ENCODE assay signal across 8 mouse cellular contexts in genomic region chr5:128436909-128437308, GRCm38 (mm10). TPM values are rescaled to one million over a fixed set of nuclear protein-coding genes. Genes with fewer than 3 reads are reported as not detected.
DNase-seq lines count a peak whose midpoint lies in the region; ATAC-seq and TF ChIP-seq lines count a peak whose summit lies in the region.

No protein-coding gene starts in this region.

- H3K9ac ChIP-seq in embryonic facial prominence, embryonic 11.5 days (replicated peaks; ENCODE audit: low read length), result no peak overlapping the region

- TF ChIP-seq POLR2A in olfactory bulb, adult 2 months (IDR thresholded peaks at IDR 0.05; ENCODE audit: insufficient read depth, low read depth, low read length), result no peak

- H3K27ac ChIP-seq in embryonic facial prominence, embryonic 11.5 days (replicated peaks; ENCODE audit: low read depth, low read length), result no peak overlapping the region
- H3K27ac ChIP-seq in olfactory bulb, adult 2 months (ENCODE audit: insufficient read depth, low read depth, low read length), result no peak overlapping the region

- no peak for ATAC-seq in embryonic facial prominence, embryonic 11.5 days (replicated peaks; ENCODE audit: insufficient number of reproducible peaks, low FRiP score, low TSS enrichment, low read depth)
- ATAC-seq in megakaryocyte progenitor cell, adult 5-6 weeks (replicated peaks; ENCODE audit: poor library complexity), result no peak

- no peak overlapping the region for H3K4me2 ChIP-seq in embryonic facial prominence, embryonic 11.5 days (ENCODE audit: low read depth, low read length)

- DNase-seq in thymus, postnatal 4 days, result peak; percentile 23
- no peak for DNase-seq in thymus, postnatal 25 days
- peak; percentile 65 for DNase-seq in embryonic facial prominence, embryonic 11.5 days (ENCODE audit: low spot score)
- DNase-seq in left cerebral cortex, adult 18-20 months (ENCODE audit: low spot score in 2 of 2), result peak; percentile 85 to 89
- no peak for DNase-seq in gastrocnemius, postnatal 10 days
- DNase-seq in thymus, postnatal 36 days, result no peak

- H3K9me3 ChIP-seq in embryonic facial prominence, embryonic 11.5 days (replicated peaks; ENCODE audit: control insufficient read depth, low read length), result no peaks in the 10 kb centered on the region

- 15% methylated on average over 9 of the region's 9 CpGs for WGBS in embryonic facial prominence, embryonic 11.5 days
- WGBS in olfactory bulb, adult 2 months, result 12% methylated on average over 9 of the region's 9 CpGs

- 0 out of 2 replicates have a peak, but pooled peaks have one; percentile 48 for TF ChIP-seq CTCF in olfactory bulb, adult 2 months (IDR thresholded peaks at IDR 0.05; ENCODE audit: insufficient read depth, low read depth, low read length)

- no peaks in the 10 kb centered on the region for H3K4me1 ChIP-seq in embryonic facial prominence, embryonic 11.5 days (ENCODE audit: control insufficient read depth, insufficient read depth, low read length)
- H3K4me1 ChIP-seq in olfactory bulb, adult 2 months (ENCODE audit: control insufficient read depth, insufficient read depth, low read length), result peaks cover 7% of the 10 kb centered on the region

- H3K4me3 ChIP-seq in embryonic facial prominence, embryonic 11.5 days (ENCODE audit: low read depth, low read length), result no peak overlapping the region
- no peak overlapping the region for H3K4me3 ChIP-seq in olfactory bulb, adult 2 months (ENCODE audit: insufficient read depth, low read depth, low read length)

- H3K27me3 ChIP-seq in embryonic facial prominence, embryonic 11.5 days (ENCODE audit: control insufficient read depth, insufficient read depth, low read length), result peaks cover 31% of the 10 kb centered on the region

- no peaks in the 10 kb centered on the region for H3K36me3 ChIP-seq in embryonic facial prominence, embryonic 11.5 days (replicated peaks; ENCODE audit: control insufficient read depth, insufficient read depth, low read depth, low read length)

RNA-seq across cellular contexts. Expression of gene Tmem132d, which starts 4.0 kb away (rescaled TPM):
- polyA plus RNA-seq in embryonic facial prominence, embryonic 11.5 days (2014; fragmentation: Nextera tagmentation; extraction: Ambion mirVana), result 0.39 and 0.56 TPM in 2 replicates
- 10 to 100 TPM; 56.3 to 65.6 TPM for total RNA-seq in left cerebral cortex, adult 18-20 months (2021)
- polyA plus RNA-seq in olfactory bulb, adult 2 months (2012; ENCODE audit: insufficient read depth, insufficient read length, low replicate concordance, missing spikeins), result not detected in 2 replicates
- 0.02 TPM in 1 of 2 replicates, not detected in the other for total RNA-seq in megakaryocyte progenitor cell, adult 5-6 weeks (2015)
- not detected in 2 replicates for total RNA-seq in megakaryocyte progenitor cell, adult 5-6 weeks (2017)
- under 1 TPM in 1 of 2 experiments, not detected in 1; 0.11 TPM for total RNA-seq in gastrocnemius, postnatal 10 days (2021)

Comparison
In these comparisons a context has a peak if more than half of its experiments do, and no peak if none do; other contexts are left out.
1. DNase-seq: peak in thymus, postnatal 4 days (single experiment), embryonic facial prominence, embryonic 11.5 days (single experiment) and left cerebral cortex, adult 18-20 months (2 of 2); none in thymus, postnatal 25 days (single experiment), gastrocnemius, postnatal 10 days (single experiment) and thymus, postnatal 36 days (0 of 2).
2. RNA of gene Tmem132d, which starts 4.0 kb away (total RNA-seq): 56.3 to 65.6 TPM in left cerebral cortex, adult 18-20 months; 0.11 TPM in gastrocnemius, postnatal 10 days and 0.02 TPM in megakaryocyte progenitor cell, adult 5-6 weeks; every median in the first group is over 10 times any median in the second.